Mouse (Mus musculus) CH12.LX (cell line): ENCODE measurements around the gene Cxadr. TPM values are rescaled to one million over a fixed set of nuclear protein-coding genes. Genes with fewer than 3 reads are reported as not detected.

Experiments used
- DNase-seq: peaks from one replicate; pipeline ENCODE4 v3.0.0-alpha.2; 2013; ENCODE audit errors: extremely low read depth
- H3K27ac ChIP-seq: 2 replicates; pipeline ENCODE4 v1.5.1; 2012; ENCODE audit warnings: low read depth, mild to moderate bottlenecking, control low read depth, moderate library complexity; ENCODE audit not compliant: insufficient read depth
- H3K27me3 ChIP-seq: replicated peaks from 2 replicates; pipeline ENCODE3; 2012; ENCODE audit warnings: inconsistent platforms
- H3K36me3 ChIP-seq, 2 experiments: replicated peaks in 1 of 2; 2 replicates each; pipeline versions ENCODE3 to v1.6.1; 2012; ENCODE audit warnings: inconsistent platforms in 1 of 2, low read length in 1 of 2, mild to moderate bottlenecking in 1 of 2, mixed read lengths in 1 of 2, moderate library complexity in 1 of 2; ENCODE audit not compliant: control insufficient read depth in 1 of 2, insufficient read depth in 1 of 2
- H3K4me1 ChIP-seq, 2 experiments: 2 replicates each; pipeline ENCODE4 v1.6.1; 2012; ENCODE audit warnings: inconsistent platforms in 1 of 2, moderate library complexity in 1 of 2; ENCODE audit not compliant: insufficient read depth in 2 of 2, control insufficient read depth in 1 of 2
- H3K4me2 ChIP-seq: 2 replicates; pipeline ENCODE4 v1.6.1; 2012; ENCODE audit warnings: low read depth, mild to moderate bottlenecking, control low read depth; ENCODE audit not compliant: poor library complexity, insufficient read depth, severe bottlenecking
- H3K4me3 ChIP-seq, 3 experiments: fragments of 150-350 bp in 1 of 3; sonication (generic) in 1 of 3; replicated peaks in 1 of 3; 2 replicates each; pipeline versions ENCODE3 to v1.5.1; 2011 to 2012; ENCODE audit warnings: low read depth in 2 of 3, low read length in 2 of 3, mild to moderate bottlenecking in 2 of 3, moderate library complexity in 2 of 3, control low read depth in 1 of 3, improper control_type of control experiment in 1 of 3, inconsistent platforms in 1 of 3, mixed read lengths in 1 of 3; ENCODE audit not compliant: poor library complexity in 1 of 3
- H3K79me2 ChIP-seq: replicated peaks from 2 replicates; pipeline ENCODE4 v1.6.1; 2012; ENCODE audit warnings: mild to moderate bottlenecking, moderate library complexity; ENCODE audit not compliant: control insufficient read depth, poor library complexity, insufficient read depth, severe bottlenecking; ENCODE audit errors: extremely low read depth
- H3K9ac ChIP-seq: 2 replicates; pipeline ENCODE4 v1.6.1; 2012; ENCODE audit warnings: low read depth, mild to moderate bottlenecking, control low read depth, moderate library complexity; ENCODE audit not compliant: insufficient read depth
- H3K9me3 ChIP-seq: replicated peaks from 2 replicates; pipeline ENCODE3; 2012; ENCODE audit warnings: low read length, inconsistent platforms, mixed read lengths
- CTCF ChIP-seq, 2 experiments: IDR thresholded peaks in 1 of 2; conservative IDR thresholded peaks in 1 of 2; 2 replicates each; pipeline ENCODE4 v1.5.1; 2011 to 2012; ENCODE audit warnings: low read depth in 2 of 2, low read length in 2 of 2, improper control_type of control experiment in 1 of 2, inconsistent platforms in 1 of 2, mild to moderate bottlenecking in 1 of 2, moderate library complexity in 1 of 2
- E2F4 ChIP-seq: IDR thresholded peaks from 2 replicates; pipeline ENCODE4 v1.6.1; 2011; ENCODE audit warnings: low read depth, low read length, improper control_type of control experiment; ENCODE audit not compliant: insufficient replicate concordance
- ELF1 ChIP-seq: IDR thresholded peaks from 2 replicates; pipeline ENCODE4 v1.6.1; 2014; ENCODE audit warnings: low read depth, mild to moderate bottlenecking, inconsistent platforms, low read length, improper control_type of control experiment
- EP300 ChIP-seq: IDR thresholded peaks from 2 replicates; pipeline ENCODE4 v1.6.1; 2011; ENCODE audit warnings: low read length, improper control_type of control experiment
- ETS1 ChIP-seq: conservative IDR thresholded peaks from 2 replicates; pipeline ENCODE4 v1.6.1; 2012; ENCODE audit warnings: low read depth, mild to moderate bottlenecking, inconsistent platforms, low read length, improper control_type of control experiment, moderate library complexity
- JUN ChIP-seq: IDR thresholded peaks from 2 replicates; pipeline ENCODE4 v1.6.1; 2011; ENCODE audit warnings: low read depth, mild to moderate bottlenecking, low read length, improper control_type of control experiment, moderate library complexity; ENCODE audit not compliant: insufficient read depth
- MAX ChIP-seq: IDR thresholded peaks from 2 replicates; pipeline ENCODE4 v1.6.1; 2011; ENCODE audit warnings: low read length, improper control_type of control experiment
- NELFE ChIP-seq: IDR thresholded peaks from 2 replicates; pipeline ENCODE4 v1.6.1; 2011; ENCODE audit warnings: low read depth, low read length, improper control_type of control experiment
- POLR2A ChIP-seq: IDR thresholded peaks from 2 replicates; pipeline ENCODE4 v1.6.1; 2011; ENCODE audit warnings: low read depth, mild to moderate bottlenecking, improper control_type of control experiment, low read length
- RAD21 ChIP-seq: IDR thresholded peaks from 2 replicates; pipeline ENCODE4 v1.6.1; 2011; ENCODE audit warnings: low read depth, mild to moderate bottlenecking, low read length, improper control_type of control experiment, moderate library complexity
- RCOR1 ChIP-seq: conservative IDR thresholded peaks from 2 replicates; pipeline ENCODE4 v1.6.1; 2012; ENCODE audit warnings: low read depth, mild to moderate bottlenecking, inconsistent platforms, low read length, improper control_type of control experiment
- TBP ChIP-seq: conservative IDR thresholded peaks from 2 replicates; pipeline ENCODE4 v1.6.1; 2011; ENCODE audit warnings: low read depth, low read length, improper control_type of control experiment
- TCF12 ChIP-seq: IDR thresholded peaks from 2 replicates; pipeline ENCODE4 v1.6.1; 2014; ENCODE audit warnings: low read depth, mild to moderate bottlenecking, inconsistent platforms, low read length, improper control_type of control experiment
- UBTF ChIP-seq: IDR thresholded peaks from 2 replicates; pipeline ENCODE4 v1.6.1; 2012; ENCODE audit warnings: low read depth, mild to moderate bottlenecking, inconsistent platforms, low read length, improper control_type of control experiment, moderate library complexity
- USF1 ChIP-seq: IDR thresholded peaks from 2 replicates; pipeline ENCODE4 v1.6.1; 2014; ENCODE audit warnings: low read depth, mild to moderate bottlenecking, inconsistent platforms, low read length, improper control_type of control experiment
- ZC3H11A ChIP-seq: IDR thresholded peaks from 2 replicates; pipeline ENCODE4 v1.6.1; 2012; ENCODE audit warnings: low read depth, mild to moderate bottlenecking, inconsistent platforms, low read length, improper control_type of control experiment
- dilution Hi-C: fragments of 300-500 bp; cut with MboI; formaldehyde crosslinking; loops from 2 replicates; pipeline ENCODE4 v1.14.3; 2020; ENCODE audit warnings: low sequenced_read_pairs; ENCODE audit not compliant: extremely low pct_unique_long_range_greater_than_20kb, extremely low pct_ligation_motif_present
- in situ Hi-C: fragments of 300-500 bp; cut with MboI; formaldehyde crosslinking; loops from 3 replicates; pipeline ENCODE4 v1.14.3; 2019; ENCODE audit warnings: low sequenced_read_pairs, low pct_ligation_motif_present, low pct_unique_long_range_greater_than_20kb, mixed read lengths
- polyA plus RNA-seq: library from polyadenylated mRNA; unstranded; fragments of >175 nt; gene quantifications from 2 replicates; pipeline ENCODE4 v1.2.1, GENCODE M21; 2012; ENCODE audit warnings: low read depth; ENCODE audit not compliant: insufficient read length
- total RNA-seq, 2 experiments: library from RNA; depleted of rRNA; stranded (reverse); fragments of 300-350 nt in 1 of 2; fragments of >200 nt in 1 of 2; gene quantifications; 2 replicates each; pipeline ENCODE4 v1.2.3; 2012 to 2014

The Cxadr gene
- total and polyA plus RNA-seq, 3 experiments = 0.76 TPM; not detected in 2

DNA sequence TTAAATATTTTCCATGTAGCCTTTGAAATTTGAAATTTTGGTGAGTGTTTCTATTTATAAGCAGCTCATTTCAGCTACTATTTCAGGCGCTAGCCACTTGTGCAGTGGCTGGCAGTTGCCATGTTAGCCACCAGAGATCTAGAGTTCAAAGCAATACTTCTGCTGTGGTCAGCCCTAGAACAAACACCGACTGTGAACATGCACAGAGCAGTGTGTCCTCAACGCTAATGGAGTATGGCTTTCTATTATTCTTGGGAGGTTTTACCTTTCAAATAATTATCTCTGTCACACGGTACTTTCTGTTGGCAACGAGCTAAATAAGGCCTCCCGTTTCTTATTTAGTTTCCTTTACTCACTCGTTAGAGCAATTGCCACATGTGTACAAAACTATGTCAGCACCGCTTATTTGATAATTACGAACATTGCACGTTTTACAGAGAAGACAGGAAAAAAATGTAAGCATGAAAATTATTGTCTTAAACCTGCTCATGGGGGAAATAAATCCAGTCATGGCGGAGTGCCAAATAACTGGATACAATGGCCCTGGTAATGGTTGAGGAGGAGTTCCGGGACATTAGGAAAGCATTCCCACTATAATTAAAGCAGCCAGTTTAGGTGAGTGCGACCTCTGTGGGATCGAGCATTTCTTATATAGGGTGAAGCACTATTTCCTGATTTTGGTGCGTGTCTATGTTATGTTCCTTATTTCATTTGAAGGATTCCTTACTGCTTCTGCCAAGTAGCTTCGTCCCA is 12.0 kb downstream of the Cxadr start:
- in situ Hi-C loops = no loop called here
- DNase-seq = no peak
- no peaks in the 10 kb centered on the region for H3K9me3 ChIP-seq
- no peaks in the 10 kb centered on the region for H3K36me3 ChIP-seq
- no peak for TF ChIP-seq USF1
- TF ChIP-seq POLR2A = no peak
- no peak for TF ChIP-seq TCF12
- no peak for TF ChIP-seq ELF1
- no peak for TF ChIP-seq ETS1
- TF ChIP-seq TBP = no peak
- TF ChIP-seq UBTF = no peak
- no peak for TF ChIP-seq EP300
- no peak for TF ChIP-seq JUN
- TF ChIP-seq ZC3H11A = no peak
- H3K79me2 ChIP-seq = no peaks in the 10 kb centered on the region
- no peak overlapping the region for H3K27ac ChIP-seq
- H3K27me3 ChIP-seq = no peaks in the 10 kb centered on the region
- dilution Hi-C loops = no loop called here
- no peaks in the 10 kb centered on the region for H3K4me1 ChIP-seq
- H3K4me3 ChIP-seq = no peak overlapping the region
- H3K9ac ChIP-seq = no peak overlapping the region
- no peak overlapping the region for H3K4me2 ChIP-seq

DNA sequence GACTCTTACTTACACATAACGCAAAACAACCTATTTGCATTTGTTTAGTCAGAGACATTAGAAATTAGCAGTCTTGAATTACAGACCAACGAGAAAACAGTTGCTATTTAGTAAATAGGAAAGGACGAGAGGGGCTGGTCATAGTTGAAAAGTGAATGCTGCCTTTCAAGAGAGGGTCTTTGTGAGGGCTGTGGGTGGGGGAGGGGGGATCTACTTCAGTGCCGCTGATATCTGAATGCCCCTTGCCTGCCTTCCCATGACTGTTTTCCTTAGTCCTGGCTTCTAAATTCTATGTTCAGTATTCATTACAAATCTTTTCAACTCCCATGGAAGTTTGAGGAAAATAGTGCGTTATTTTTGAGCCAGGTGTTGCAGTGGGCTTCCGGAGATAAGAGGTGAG is 12.7 kb downstream of the Cxadr start:
- in situ Hi-C loops (no loop called here), dilution Hi-C loops (no loop called here)
- Histone ChIP-seq H3K4me1 (no peaks in the 10 kb centered on the region), H3K9me3 (no peaks in the 10 kb centered on the region), H3K4me3 (no peak overlapping the region), H3K4me2 (no peak overlapping the region), H3K79me2 (no peaks in the 10 kb centered on the region), H3K27me3 (no peaks in the 10 kb centered on the region), H3K27ac (no peak overlapping the region), H3K9ac (no peak overlapping the region), H3K36me3 (no peaks in the 10 kb centered on the region)
- no peak for DNase-seq
- TF ChIP-seq RCOR1 (no peak), MAX (no peak), E2F4 (no peak), NELFE (no peak), RAD21 (no peak), CTCF (conservative IDR thresholded peaks at IDR 0.05 in 1 of 2, IDR thresholded peaks at IDR 0.05 in 1 of 2; ENCODE audit: low read depth in 2 of 2, low read length in 2 of 2) (no peak)
